Mouse (Mus musculus): ENCODE results near the gene Lasp1. TPM values are rescaled to one million over a fixed set of nuclear protein-coding genes. Genes with fewer than 3 reads are reported as not detected.

Lasp1 gene
- total and polyA plus RNA-seq, 3 experiments = 31.0 to 122 (median 49.6) TPM

DNA sequence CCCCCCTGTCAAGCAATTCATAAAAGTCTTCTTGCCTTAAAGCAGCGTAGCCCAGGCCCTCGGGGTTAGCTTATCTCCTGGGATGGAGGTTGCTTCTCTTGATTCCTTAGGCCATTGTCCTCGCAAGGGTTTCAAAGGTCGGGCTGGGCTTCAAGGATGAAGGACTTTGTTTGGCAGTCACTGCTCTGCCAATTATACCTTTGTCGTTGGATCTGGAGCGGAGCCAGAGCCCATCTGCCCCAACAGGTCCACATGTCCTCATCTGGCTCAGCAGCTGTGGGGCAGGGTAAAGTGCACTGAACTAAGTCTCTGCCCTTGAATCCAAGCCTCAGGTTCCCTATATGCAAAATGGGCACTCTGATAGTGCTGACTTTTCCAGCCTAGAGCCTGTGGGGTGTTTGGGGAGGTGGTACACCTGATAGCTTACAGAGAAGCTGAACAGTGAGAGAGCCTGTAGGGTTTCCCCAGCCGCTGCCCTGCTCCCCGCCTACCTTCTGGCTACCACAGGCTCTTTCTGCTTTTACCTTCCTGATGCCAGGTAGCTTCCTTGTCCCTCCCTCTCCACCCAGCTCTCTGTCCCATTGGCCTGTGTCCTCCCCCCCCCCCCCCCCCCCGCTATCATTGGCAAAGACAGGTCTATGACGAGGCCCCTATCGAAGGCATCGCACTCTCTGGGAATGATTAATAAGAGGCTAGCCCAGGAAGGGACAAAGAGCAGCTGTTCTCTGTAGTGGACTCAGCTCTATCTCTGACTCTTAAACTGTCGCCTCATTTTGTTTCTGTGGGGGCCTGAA lies 13.0 kb downstream of the Lasp1 start:
- no peak for DNase-seq (ENCODE audit: low spot score)
- peaks cover 96% of the 10 kb centered on the region for H3K36me3 ChIP-seq (replicated peaks)
- no peaks in the 10 kb centered on the region for H3K9me3 ChIP-seq (replicated peaks)
- no peak for TF ChIP-seq GATA2 (IDR thresholded peaks at IDR 0.05; ENCODE audit: borderline replicate concordance, low read depth, low read length)
- TF ChIP-seq GATA1 (IDR thresholded peaks at IDR 0.05; ENCODE audit: borderline replicate concordance, low read length) = no peak
- TF ChIP-seq CTCF (IDR thresholded peaks at IDR 0.05; ENCODE audit: low read depth, low read length) = no peak
- no peak for TF ChIP-seq POLR2AphosphoS5 (IDR thresholded peaks at IDR 0.05; ENCODE audit: insufficient replicate concordance, low read depth, low read length)
- TF ChIP-seq TAL1 (conservative IDR thresholded peaks at IDR 0.05; ENCODE audit: low read depth, low read length) = no peak
- peaks cover 35% of the 10 kb centered on the region for H3K4me1 ChIP-seq (ENCODE audit: insufficient read depth, low read depth, low read length)
- H3K4me3 ChIP-seq (ENCODE audit: low read depth, low read length) = no peak overlapping the region
- no peaks in the 10 kb centered on the region for H3K27me3 ChIP-seq (ENCODE audit: insufficient read depth, low read length)
- ATAC-seq (ENCODE audit: extremely low read depth, insufficient number of reproducible peaks, low FRiP score, poor library complexity, severe bottlenecking) = no peak

- TF ChIP-seq GATA1 (IDR thresholded peaks at IDR 0.05; ENCODE audit: borderline replicate concordance, low read length) (no peak), GATA2 (IDR thresholded peaks at IDR 0.05; ENCODE audit: borderline replicate concordance, low read depth, low read length) (no peak), CTCF (IDR thresholded peaks at IDR 0.05; ENCODE audit: low read depth, low read length) (no peak), POLR2AphosphoS5 (IDR thresholded peaks at IDR 0.05; ENCODE audit: insufficient replicate concordance, low read depth, low read length) (no peak), TAL1 (conservative IDR thresholded peaks at IDR 0.05; ENCODE audit: low read depth, low read length) (no peak)
- DNase-seq (ENCODE audit: low spot score) = no peak
- H3K36me3 ChIP-seq (replicated peaks) = peaks cover 94% of the 10 kb centered on the region
- no peaks in the 10 kb centered on the region for H3K27me3 ChIP-seq (ENCODE audit: insufficient read depth, low read length)
- no peaks in the 10 kb centered on the region for H3K9me3 ChIP-seq (replicated peaks)
- no peak for ATAC-seq (ENCODE audit: extremely low read depth, insufficient number of reproducible peaks, low FRiP score, poor library complexity, severe bottlenecking)
- H3K4me3 ChIP-seq (ENCODE audit: low read depth, low read length) = no peak overlapping the region
- peaks cover 41% of the 10 kb centered on the region for H3K4me1 ChIP-seq (ENCODE audit: insufficient read depth, low read depth, low read length)
Observed at GRCm38 (mm10) chr11:97812491-97812921, 13.7 kb downstream of the Lasp1 start.

GRCm38 (mm10) chr11:97813085-97813484 lies 14.3 kb downstream of the Lasp1 start:
- Histone ChIP-seq H3K4me3 (ENCODE audit: low read depth, low read length) (no peak overlapping the region), H3K4me1 (ENCODE audit: insufficient read depth, low read depth, low read length) (peaks cover 45% of the 10 kb centered on the region), H3K27me3 (ENCODE audit: insufficient read depth, low read length) (no peaks in the 10 kb centered on the region), H3K36me3 (replicated peaks) (peaks cover 93% of the 10 kb centered on the region), H3K9me3 (replicated peaks) (no peaks in the 10 kb centered on the region)
- ATAC-seq (ENCODE audit: extremely low read depth, insufficient number of reproducible peaks, low FRiP score, poor library complexity, severe bottlenecking) (no peak), DNase-seq (ENCODE audit: low spot score) (no peak)
- TF ChIP-seq POLR2AphosphoS5 (IDR thresholded peaks at IDR 0.05; ENCODE audit: insufficient replicate concordance, low read depth, low read length) (no peak), GATA2 (IDR thresholded peaks at IDR 0.05; ENCODE audit: borderline replicate concordance, low read depth, low read length) (no peak), TAL1 (conservative IDR thresholded peaks at IDR 0.05; ENCODE audit: low read depth, low read length) (no peak)

GRCm38 (mm10) chr11:97813746-97814515 lies 15.1 kb downstream of the Lasp1 start:
- ATAC-seq (ENCODE audit: extremely low read depth, insufficient number of reproducible peaks, low FRiP score, poor library complexity, severe bottlenecking) (no peak), DNase-seq (ENCODE audit: low spot score) (no peak)
- Histone ChIP-seq H3K4me3 (ENCODE audit: low read depth, low read length) (no peak overlapping the region), H3K4me1 (ENCODE audit: insufficient read depth, low read depth, low read length) (peaks cover 49% of the 10 kb centered on the region), H3K9me3 (replicated peaks) (no peaks in the 10 kb centered on the region), H3K27me3 (ENCODE audit: insufficient read depth, low read length) (no peaks in the 10 kb centered on the region), H3K36me3 (replicated peaks) (peaks cover 93% of the 10 kb centered on the region)
- TF ChIP-seq CTCF (IDR thresholded peaks at IDR 0.05; ENCODE audit: low read depth, low read length) = no peak
- no peak for TF ChIP-seq POLR2AphosphoS5 (IDR thresholded peaks at IDR 0.05; ENCODE audit: insufficient replicate concordance, low read depth, low read length)
- no peak for TF ChIP-seq GATA1 (IDR thresholded peaks at IDR 0.05; ENCODE audit: borderline replicate concordance, low read length)
- no peak for TF ChIP-seq GATA2 (IDR thresholded peaks at IDR 0.05; ENCODE audit: borderline replicate concordance, low read depth, low read length)
- TF ChIP-seq TAL1 (conservative IDR thresholded peaks at IDR 0.05; ENCODE audit: low read depth, low read length) = no peak

GRCm38 (mm10) chr11:97815736-97816135 lies 16.9 kb downstream of the Lasp1 start:
- no peak overlapping the region for H3K4me3 ChIP-seq (ENCODE audit: low read depth, low read length)
- TF ChIP-seq GATA1 (IDR thresholded peaks at IDR 0.05; ENCODE audit: borderline replicate concordance, low read length) = no peak
- TF ChIP-seq TAL1 (conservative IDR thresholded peaks at IDR 0.05; ENCODE audit: low read depth, low read length) = no peak
- no peak for TF ChIP-seq POLR2AphosphoS5 (IDR thresholded peaks at IDR 0.05; ENCODE audit: insufficient replicate concordance, low read depth, low read length)
- DNase-seq (ENCODE audit: low spot score) (no peak), ATAC-seq (ENCODE audit: extremely low read depth, insufficient number of reproducible peaks, low FRiP score, poor library complexity, severe bottlenecking) (no peak)
- H3K36me3 ChIP-seq (replicated peaks) = peaks cover 92% of the 10 kb centered on the region
- H3K27me3 ChIP-seq (ENCODE audit: insufficient read depth, low read length) = no peaks in the 10 kb centered on the region
- peaks cover 47% of the 10 kb centered on the region for H3K4me1 ChIP-seq (ENCODE audit: insufficient read depth, low read depth, low read length)
- H3K9me3 ChIP-seq (replicated peaks) = no peaks in the 10 kb centered on the region

- TF ChIP-seq TAL1 (conservative IDR thresholded peaks at IDR 0.05; ENCODE audit: low read depth, low read length) (no peak), POLR2AphosphoS5 (IDR thresholded peaks at IDR 0.05; ENCODE audit: insufficient replicate concordance, low read depth, low read length) (no peak), GATA2 (IDR thresholded peaks at IDR 0.05; ENCODE audit: borderline replicate concordance, low read depth, low read length) (no peak), GATA1 (IDR thresholded peaks at IDR 0.05; ENCODE audit: borderline replicate concordance, low read length) (no peak), CTCF (IDR thresholded peaks at IDR 0.05; ENCODE audit: low read depth, low read length) (no peak)
- no peak for DNase-seq (ENCODE audit: low spot score)
- Histone ChIP-seq H3K27me3 (ENCODE audit: insufficient read depth, low read length) (no peaks in the 10 kb centered on the region), H3K36me3 (replicated peaks) (peaks cover 93% of the 10 kb centered on the region), H3K4me3 (ENCODE audit: low read depth, low read length) (no peak overlapping the region), H3K4me1 (ENCODE audit: insufficient read depth, low read depth, low read length) (peaks cover 50% of the 10 kb centered on the region), H3K9me3 (replicated peaks) (no peaks in the 10 kb centered on the region)
- ATAC-seq (ENCODE audit: extremely low read depth, insufficient number of reproducible peaks, low FRiP score, poor library complexity, severe bottlenecking) = no peak
Observed at GRCm38 (mm10) chr11:97816176-97816575, 17.4 kb downstream of the Lasp1 start.

Measured in G1E (cell line).